Mouse (Mus musculus) brain, embryonic 14.5 days (tissue): ENCODE measurements around the gene Mrps11.

Source experiments
- CTCF ChIP-seq: fragments of 200-500 bp; IDR thresholded peaks from 2 replicates; pipeline ENCODE4 v1.5.1; 2012; ENCODE audit warnings: inconsistent platforms, mild to moderate bottlenecking, moderate library complexity, borderline replicate concordance; ENCODE audit not compliant: insufficient read depth, insufficient read length; ENCODE audit errors: extremely low read depth
- POLR2A ChIP-seq: fragments of 200-500 bp; IDR thresholded peaks from 2 replicates; pipeline ENCODE4 v1.6.1; 2012; ENCODE audit warnings: mild to moderate bottlenecking, inconsistent platforms, borderline replicate concordance; ENCODE audit not compliant: poor library complexity, insufficient read depth, insufficient read length, severe bottlenecking; ENCODE audit errors: extremely low read depth

- TF ChIP-seq CTCF (no peak), POLR2A (no peak)
Measured at GRCm38 (mm10) chr7:78770936-78771335, 12.0 kb upstream of the Mrps11 start.
